Mouse (Mus musculus) right cerebral cortex, postnatal 10 days (tissue): ENCODE measurements at regions not wholly inside any gene's neighbourhood (a gene's known extent, or its start where the extent isn't known, plus 50 kb on each side); places are given as distances from the start of the nearest gene placed in this dataset.

Source experiments
- DNase-seq, 2 experiments: peaks; one replicate each; pipeline ENCODE4 v3.0.0; 2021; ENCODE audit warnings: low spot score in 2 of 2

DNA sequence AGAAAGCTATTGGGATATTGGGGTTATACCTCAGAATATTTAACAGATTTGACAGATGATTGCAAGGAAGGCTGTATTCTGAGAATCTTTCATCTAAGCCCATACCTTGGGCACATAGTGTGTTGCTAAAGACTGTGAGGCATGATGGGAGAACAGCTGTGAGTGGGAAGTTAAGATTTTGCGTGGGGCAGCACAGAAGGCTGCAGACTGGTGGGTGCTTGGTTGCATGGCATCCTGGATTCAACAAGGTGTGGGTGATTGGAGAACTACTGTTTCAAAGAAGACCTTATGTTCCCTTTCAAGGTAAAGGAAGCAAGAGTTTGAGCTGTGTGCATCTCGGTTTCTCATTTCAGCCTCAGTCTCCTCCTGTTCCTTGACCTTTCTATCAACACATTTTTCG, 584.8 kb downstream of the Sh2d4b start:
- peak; percentile 49 to 78 for DNase-seq

DNA sequence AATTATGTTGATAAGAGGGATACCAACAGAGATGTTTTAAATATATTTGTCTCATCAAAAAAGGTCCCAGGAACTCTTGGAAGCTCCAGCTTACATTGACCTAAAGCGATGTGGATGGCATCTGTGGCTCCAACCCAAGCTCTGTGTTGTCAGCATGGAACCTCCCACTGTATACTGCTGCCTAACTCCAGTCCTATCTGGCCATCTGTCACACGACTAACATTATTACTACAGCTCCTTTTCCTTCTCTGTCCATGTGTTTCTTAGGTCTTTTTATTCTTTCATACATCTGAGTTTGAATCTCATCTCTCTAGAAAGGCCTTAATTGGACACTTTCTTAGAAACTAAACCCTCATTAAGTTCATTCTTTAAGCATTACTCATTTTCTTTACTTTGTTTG, 613.9 kb downstream of the Sh2d4b start:
- DNase-seq = no peak

DNA sequence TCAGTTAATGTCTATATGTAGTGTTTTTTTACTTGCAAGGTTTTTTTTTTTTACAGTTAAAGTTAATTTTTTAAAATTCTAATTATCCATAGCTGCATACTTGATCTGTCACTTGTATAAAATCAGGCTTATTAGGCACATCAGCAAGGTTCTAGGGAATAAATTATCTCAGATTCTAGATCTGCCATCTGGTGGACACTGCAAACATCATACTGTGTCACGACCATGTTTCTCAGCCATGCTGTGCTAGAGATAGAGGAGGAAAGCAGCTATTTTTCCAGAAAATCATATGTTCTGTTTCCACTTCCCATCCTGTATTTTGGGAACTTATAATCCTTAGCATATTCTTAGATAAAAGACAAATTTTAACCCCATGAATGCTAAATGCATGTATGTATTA, 617.7 kb downstream of the Sh2d4b start:
- DNase-seq = peak; percentile 28 to 44

DNA sequence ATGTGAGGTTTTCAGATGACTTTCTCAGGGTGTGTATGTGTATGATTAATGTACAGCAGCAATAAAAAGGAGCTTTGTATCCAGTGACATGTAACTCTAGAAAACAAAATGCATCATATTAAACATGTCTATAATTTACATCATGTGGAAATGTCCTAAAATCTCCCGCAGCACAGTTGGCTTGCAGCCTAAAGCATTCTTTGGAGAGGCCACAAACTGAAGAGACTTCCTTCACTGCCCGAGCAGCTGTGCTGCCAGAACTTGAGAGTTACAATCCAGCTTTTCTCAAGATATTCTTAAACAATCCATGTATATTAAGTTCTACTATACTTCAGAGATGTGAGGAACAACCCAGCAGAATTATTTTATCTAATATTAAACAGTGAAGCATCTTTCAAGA, 631.4 kb downstream of the Sh2d4b start:
- no peak for DNase-seq

DNA sequence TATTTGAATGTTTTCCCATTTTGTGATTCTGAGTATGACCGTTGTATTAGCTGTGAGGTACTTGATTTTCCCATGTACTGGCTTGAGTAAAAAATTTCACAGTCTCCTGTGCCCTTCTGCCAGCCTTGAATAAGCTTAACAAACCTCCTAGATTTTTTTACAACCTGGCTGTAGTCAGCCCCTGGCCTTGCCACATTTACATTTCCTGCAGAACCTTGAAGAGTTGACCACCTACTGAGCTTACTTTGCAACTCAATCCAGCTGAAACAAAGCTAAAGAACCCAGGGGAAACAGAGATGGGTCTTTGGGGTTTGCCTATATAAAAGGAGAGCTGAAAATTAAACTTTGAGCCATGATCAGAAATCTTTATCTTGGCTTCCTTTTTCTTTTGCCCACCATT, 661.0 kb downstream of the Sh2d4b start:
- DNase-seq = no peak

DNA sequence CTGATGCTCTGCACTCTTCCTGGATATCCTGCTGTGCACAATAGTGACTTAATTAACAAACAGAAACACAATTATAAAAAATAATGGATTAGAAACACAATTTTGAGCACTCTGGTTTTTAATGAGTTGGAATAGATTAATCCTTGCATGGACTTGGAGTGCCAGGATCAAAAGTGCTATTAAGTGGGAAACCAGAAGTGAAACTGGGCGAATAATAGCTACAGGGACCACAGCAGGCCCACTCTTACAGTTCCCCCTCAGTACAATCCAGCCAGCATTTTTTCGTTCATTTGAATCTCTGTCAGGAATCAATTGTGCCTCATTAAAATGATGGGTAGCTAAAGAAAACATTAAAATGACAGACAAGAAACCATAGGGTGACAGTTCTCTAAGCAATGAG, 668.7 kb downstream of the Sh2d4b start:
- no peak for DNase-seq
